Mouse (Mus musculus) T-cell, adult 2 months (primary cell): ENCODE results near the gene Lrmda.

Experiments
- DNase-seq: peaks from one replicate; pipeline ENCODE4 v3.0.0; 2022; ENCODE audit warnings: low spot score

Gene Lrmda

GRCm38 (mm10) chr14:22255458-22255857, 235.9 kb downstream of the Lrmda start:
- no peak for DNase-seq

GRCm38 (mm10) chr14:22256274-22256673, 236.8 kb downstream of the Lrmda start:
- peak; percentile 6 for DNase-seq

DNA sequence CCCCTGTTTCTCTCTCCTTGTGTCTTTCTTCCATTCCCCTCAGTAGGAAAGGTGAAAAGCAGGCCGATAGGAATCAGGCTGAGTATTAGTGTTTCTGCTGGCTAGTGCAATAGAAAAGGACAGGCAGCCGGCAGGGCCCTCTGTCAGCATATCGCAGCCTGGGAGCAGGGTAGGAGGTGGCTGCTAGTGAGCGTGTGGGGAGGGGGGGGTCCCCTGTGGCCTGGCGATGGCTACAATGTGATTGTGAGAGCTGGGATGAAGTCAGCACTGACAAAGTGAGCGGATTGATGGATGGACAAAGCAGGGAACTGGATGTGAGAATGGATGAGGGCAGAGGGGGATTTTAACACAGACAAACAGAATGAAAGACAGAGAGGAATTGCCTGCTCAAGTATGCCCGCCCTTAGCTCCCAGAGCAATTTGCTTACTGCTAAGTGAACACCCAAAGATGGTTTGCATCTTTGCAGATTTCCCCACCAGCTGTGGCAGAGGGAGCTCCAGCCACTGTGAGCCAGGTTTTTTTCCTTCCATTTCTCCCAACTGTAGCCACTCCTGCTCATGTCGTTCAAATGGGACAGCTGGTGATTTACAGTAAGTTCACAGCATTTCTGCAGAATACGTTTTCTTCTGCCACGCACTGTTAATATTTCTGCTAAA, 240.0 kb downstream of the Lrmda start:
- no peak for DNase-seq

DNA sequence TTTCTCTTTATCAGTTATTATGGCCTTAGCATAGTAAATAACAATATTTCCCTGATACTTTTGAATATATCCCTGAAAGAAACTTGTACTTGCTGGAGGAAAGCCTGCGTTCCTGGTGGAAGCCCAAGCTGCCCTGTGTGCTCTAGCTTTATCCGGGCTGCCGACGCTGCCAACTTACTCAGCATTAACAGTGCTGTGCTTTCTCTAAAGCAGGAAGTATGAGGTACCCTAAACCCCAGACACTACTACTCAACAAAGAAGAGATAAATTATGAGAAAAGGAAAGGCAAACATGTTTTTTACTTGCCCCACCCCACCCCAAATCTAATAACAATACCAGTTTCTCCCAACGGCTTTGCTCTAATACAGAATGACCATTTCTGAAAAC, 240.5 kb downstream of the Lrmda start:
- DNase-seq, result no peak

DNA sequence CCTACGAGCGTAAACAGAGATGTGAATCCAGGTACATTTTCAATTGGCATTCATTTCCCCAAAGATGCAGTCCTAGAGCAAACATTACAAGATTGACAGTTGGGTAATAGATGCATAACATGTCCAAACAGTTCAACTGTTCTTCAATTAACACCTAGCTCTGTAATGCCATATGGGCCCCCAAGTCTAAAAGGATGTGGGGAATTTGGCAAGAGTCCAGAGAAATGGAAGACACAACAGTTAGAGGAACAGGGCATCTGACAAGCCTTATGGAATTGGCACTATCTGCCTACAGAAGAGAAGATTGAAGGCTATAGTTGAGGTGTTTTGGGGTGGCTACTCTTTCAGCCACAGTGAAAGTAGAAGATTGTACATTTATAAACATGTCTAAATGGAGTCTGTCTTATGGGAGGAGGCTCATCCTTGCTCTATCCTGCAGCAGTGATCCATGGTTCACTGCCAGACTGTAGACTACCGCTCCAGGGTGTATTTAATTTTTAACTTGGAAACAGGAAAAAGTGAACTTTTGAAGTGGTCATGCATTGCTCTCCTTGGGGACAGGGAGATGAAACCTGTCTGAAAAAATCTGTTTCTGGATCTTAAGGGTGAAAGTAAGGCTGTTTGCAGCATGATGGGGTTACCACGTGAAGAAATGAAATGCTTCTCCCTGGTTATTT, 245.9 kb downstream of the Lrmda start:
- DNase-seq, result no peak

DNA sequence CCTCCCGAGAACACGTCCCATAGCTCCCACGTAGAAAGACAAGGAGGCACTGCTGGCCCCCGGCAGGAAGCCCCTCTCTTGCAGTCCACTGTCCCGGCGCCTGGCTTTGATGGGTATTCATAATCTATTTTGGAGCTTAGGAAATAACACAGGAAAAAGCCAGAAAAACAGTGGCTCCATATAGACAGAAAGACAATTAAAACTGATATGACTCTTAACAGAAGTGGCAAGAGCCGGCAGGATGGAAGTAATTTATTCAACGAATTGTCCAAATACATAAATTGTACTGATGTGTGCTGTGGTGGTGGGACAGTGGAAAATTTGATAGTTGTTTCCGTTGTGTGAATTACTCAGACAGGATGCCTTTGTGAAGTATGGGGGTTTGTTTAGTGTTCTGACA, 250.3 kb downstream of the Lrmda start:
- no peak for DNase-seq

GRCm38 (mm10) chr14:22278053-22278452, 258.5 kb downstream of the Lrmda start:
- DNase-seq, result no peak

- no peak for DNase-seq
Observed at GRCm38 (mm10) chr14:22279591-22279990, 260.1 kb downstream of the Lrmda start.

DNA sequence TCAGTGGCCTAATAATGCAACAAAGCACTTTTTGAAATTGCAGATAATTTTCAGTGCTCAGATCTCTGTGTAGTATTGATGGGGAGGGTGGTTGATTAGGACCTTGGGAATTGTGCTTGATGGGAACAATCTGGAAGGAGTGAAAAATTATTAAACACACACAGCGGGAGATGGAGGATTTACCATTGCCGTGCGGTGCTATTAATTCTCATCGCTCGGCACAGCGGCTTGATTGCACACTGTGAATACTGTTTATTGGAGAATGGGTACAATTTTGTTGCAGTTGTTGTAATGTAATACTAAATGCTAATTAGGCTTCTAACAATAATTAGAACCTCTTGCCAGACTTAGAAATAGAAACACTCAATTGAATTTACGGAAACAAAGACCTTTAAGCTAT, 262.1 kb downstream of the Lrmda start:
- DNase-seq, result no peak

DNA sequence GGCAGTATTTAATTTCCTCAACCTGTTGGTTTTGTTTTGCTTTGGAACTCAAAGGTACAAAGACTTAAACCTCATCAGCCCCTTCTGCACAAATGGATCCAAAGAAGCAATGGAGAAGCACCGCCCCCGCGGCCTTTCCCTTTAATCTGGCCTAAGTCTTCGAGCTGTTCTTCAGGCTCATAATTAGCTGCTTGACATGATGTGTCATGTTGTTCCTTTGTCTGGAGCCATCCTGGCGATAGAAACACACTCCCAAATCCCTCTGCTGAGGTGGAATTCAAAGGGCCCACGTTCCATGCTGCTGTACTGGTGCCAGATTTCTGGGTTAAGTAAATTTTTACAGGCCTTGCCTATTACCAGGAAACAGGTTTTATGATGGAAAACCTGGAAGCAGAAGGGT, 263.3 kb downstream of the Lrmda start:
- no peak for DNase-seq

DNA sequence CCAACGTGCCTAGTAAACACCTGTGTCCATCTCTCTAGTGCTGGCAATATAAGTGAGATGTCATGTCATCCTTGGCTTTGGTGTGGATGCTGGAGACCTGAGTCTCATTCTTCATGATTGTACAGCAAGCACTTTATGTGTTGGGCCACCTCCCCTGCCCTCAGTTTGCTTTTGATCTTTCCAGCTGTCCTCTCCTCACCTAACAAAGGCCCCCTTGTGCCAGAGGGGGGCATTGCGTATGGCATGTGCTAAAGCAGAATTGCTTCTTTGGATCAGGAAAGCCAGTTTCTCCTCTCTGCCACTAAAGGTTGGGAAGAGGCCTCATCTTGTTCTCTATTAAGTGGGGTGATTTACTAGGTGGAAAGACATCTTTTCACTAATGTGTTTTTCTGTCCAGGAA, 264.2 kb downstream of the Lrmda start:
- no peak for DNase-seq

DNA sequence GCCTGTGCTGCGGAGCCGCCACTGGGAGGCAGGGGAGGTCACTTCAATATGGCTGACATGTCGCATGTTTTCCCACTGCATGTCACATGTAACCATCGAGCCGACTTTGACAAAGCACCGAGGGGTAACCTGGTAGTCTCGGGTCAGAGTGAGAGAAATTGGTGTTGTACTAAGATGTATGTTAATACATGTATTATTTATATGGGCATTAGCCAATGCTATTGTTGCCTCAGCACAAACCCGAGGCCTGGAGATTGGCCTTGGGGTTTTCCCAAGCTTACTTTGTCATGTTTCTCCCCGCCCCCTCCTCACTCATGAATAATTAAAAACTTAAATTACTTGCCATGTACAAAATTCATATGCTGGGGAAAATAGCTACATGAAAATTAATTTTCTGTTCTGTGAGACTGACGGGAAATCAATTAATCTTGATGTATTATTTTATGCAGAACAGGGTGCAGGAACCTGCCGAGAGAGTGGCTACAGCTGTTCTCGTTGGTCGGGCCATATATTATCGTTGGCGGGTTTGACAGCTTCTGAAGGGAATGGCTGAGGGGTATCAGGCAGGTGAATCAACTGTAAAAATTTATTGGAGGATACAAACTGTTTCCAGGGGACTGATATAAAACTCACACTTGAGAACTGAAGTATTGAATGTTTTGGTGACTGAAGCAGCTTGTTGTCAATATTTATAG, 265.5 kb downstream of the Lrmda start:
- DNase-seq, result no peak

- no peak for DNase-seq
Observed at GRCm38 (mm10) chr14:22285826-22286225, 266.3 kb downstream of the Lrmda start.

DNA sequence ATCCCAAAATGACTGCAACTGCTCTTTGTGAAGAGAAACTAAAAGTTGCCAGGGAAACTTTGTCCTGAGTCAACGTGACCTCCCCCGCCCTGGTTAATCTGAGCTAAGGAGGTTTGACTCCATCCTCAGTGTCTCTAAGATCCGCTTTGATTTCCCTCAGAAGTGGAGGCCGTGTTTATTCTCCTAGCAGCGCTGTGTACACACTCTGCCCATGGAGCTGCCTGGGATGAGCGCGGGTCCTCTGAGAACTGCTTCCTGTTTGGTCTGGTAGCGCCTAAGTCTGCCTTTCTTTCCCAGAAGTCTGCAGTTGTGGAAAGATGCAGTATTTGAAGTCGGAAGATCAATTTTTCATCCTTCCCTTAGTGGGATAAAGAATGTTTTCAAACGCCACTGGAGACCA, 268.7 kb downstream of the Lrmda start:
- no peak for DNase-seq

- no peak for DNase-seq
Observed at GRCm38 (mm10) chr14:22289380-22289922, 269.9 kb downstream of the Lrmda start.

- DNase-seq, result no peak
Observed at GRCm38 (mm10) chr14:22294371-22294770, 274.9 kb downstream of the Lrmda start.

GRCm38 (mm10) chr14:22296655-22297239, 277.2 kb downstream of the Lrmda start:
- DNase-seq, result no peak

DNA sequence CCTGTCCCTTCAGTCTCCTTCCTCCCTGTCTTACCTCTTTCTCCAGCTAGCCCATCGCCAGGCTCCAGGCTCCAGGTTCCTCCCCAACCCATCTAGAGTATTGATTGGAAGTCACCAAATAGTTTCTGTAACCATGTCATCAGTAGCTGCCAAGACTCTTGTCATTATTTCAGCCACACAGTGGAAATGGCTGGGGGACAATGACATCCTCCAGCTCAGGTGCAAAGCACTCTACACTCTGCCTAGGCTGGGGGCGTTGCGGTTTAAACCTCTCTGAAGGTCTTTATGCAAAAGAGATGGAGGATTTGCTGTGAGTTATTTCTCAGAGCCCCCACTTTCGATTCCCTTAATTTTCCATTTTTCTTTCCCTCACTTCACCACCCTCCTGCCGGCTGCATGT, 287.2 kb downstream of the Lrmda start:
- DNase-seq, result no peak

DNA sequence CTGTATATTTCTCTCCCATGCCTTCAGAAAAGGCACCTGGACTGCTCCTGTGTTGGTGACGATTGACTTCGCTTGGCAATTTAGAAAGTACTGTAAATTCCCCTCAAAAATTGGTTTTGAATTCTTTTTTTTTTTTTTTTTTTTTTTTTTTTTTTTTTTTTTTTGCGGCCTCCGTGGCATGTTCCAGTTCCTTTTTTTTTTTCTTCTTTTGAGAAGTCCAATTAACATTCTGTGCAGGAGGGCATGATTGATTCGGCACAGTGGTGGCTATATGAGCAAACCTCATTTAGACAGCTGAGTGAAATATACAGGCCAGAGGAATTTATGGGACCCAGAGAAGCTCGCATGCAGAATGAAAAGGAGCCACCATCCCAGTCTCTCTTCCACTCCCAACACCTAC, 288.5 kb downstream of the Lrmda start:
- DNase-seq, result no peak

- DNase-seq, result no peak
Observed at GRCm38 (mm10) chr14:22323058-22323457, 303.5 kb downstream of the Lrmda start.

DNA sequence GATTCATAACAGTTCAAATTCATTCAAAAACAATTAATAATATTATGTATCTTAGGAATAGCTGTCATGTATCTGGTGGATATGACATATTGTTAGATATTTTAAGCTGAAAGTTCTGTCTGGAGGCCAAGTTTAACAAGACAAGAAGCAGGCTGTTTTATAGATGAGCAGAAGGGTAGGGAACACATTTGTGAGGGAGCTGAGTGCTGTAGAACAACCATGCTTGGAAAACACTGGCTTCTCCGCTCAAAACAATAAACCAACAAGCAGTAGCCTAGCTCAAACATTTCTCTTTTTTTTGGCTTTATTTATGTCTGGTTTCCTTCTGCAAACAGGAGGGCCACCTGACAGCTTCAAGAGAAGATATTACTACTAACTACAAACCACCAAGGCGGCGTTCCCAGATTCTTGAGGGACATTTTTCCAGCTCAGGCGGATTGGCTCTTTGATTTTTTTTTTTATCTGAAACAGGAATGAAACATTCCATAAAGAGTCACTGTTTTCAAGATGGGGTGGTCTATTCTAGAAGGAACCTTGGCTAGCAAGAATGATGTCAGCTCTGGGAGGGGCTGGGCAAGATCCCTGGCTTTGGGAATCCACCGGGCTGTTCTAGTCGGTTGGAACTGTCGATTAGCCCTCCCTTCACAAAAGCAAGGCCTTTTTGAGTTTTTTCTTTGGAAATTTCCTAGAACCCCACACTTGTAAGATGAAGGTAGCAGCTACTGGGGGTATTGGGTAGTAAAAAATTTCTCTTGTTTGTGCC, 304.2 kb downstream of the Lrmda start:
- DNase-seq, result no peak
